Mouse (Mus musculus) stomach, embryonic 15.5 days (tissue): ENCODE results near the gene Zfp30. TPM values are rescaled to one million over a fixed set of nuclear protein-coding genes. Genes with fewer than 3 reads are reported as not detected.

Source experiments
- ATAC-seq: fragments of 200-750 bp; cut with Nextera tagmentation; 2 replicates; pipeline ENCODE4 v1.8.0; 2017; ENCODE audit warnings: low read depth, moderate number of reproducible peaks, moderate TSS enrichment; ENCODE audit not compliant: insufficient read depth, low FRiP score
- H3K27ac ChIP-seq: fragments of 300-500 bp; sonication (generic); 2 replicates; pipeline ENCODE4 v1.5.1; 2015; ENCODE audit warnings: mild to moderate bottlenecking, inconsistent platforms
- H3K27me3 ChIP-seq: fragments of 300-500 bp; sonication (generic); replicated peaks from 2 replicates; pipeline ENCODE4 v1.6.1; 2015; ENCODE audit warnings: inconsistent platforms
- H3K36me3 ChIP-seq: fragments of 300-500 bp; sonication (generic); 2 replicates; pipeline ENCODE4 v1.6.1; 2015; ENCODE audit warnings: inconsistent platforms
- H3K4me1 ChIP-seq: fragments of 300-500 bp; sonication (generic); 2 replicates; pipeline ENCODE4 v1.6.1; 2015; ENCODE audit warnings: inconsistent platforms
- H3K4me2 ChIP-seq: fragments of 300-500 bp; sonication (generic); 2 replicates; pipeline ENCODE4 v1.6.1; 2015; ENCODE audit warnings: mild to moderate bottlenecking, inconsistent platforms
- H3K4me3 ChIP-seq: fragments of 300-500 bp; sonication (generic); replicated peaks from 2 replicates; pipeline ENCODE4 v1.5.1; 2015; ENCODE audit warnings: inconsistent platforms
- H3K9ac ChIP-seq: fragments of 300-500 bp; sonication (generic); 2 replicates; pipeline ENCODE4 v1.6.1; 2015; ENCODE audit warnings: inconsistent platforms
- H3K9me3 ChIP-seq: fragments of 300-500 bp; sonication (generic); 2 replicates; pipeline ENCODE4 v1.6.1; 2016; ENCODE audit warnings: inconsistent platforms
- WGBS: fragments of 180-500 bp; shearing (Covaris S2); methylation state at CpG from one replicate; pipeline ENCODE4 v1.1.7; 2015; 5-methylcytosine and 5-hydroxymethylcytosine counted together
- polyA plus RNA-seq: library from polyadenylated mRNA; unstranded; fragments of >200 nt; fragmentation: Nextera tagmentation; extraction: Ambion mirVana; gene quantifications from 2 replicates; pipeline ENCODE4 v1.2.1, GENCODE M21; 2015

Gene Zfp30
- polyA plus RNA-seq, result 5.7 and 6.2 TPM in 2 replicates

GRCm38 (mm10) chr7:29783871-29784551 lies at the start of gene Zfp30:
Gene Zfp30 (plus strand): TSS chr7:29783998.
- peak; percentile 96 for ATAC-seq

GRCm38 (mm10) chr7:29742258-29742657 lies 41.5 kb upstream of the Zfp30 start:
- WGBS, result 71% methylated on average over 3 of the region's 3 CpGs
- H3K4me1 ChIP-seq, result no peaks in the 10 kb centered on the region

More at GRCm38 (mm10) chr7:29783871-29784551, at the start of gene Zfp30:
- WGBS, result under 1% methylated on average over 45 of the region's 45 CpGs
- Histone ChIP-seq H3K9me3 (no peaks in the 10 kb centered on the region), H3K27ac (peak within 1 kb of the TSS; percentile 75), H3K4me1 (no peaks in the 10 kb centered on the region), H3K27me3 (no peaks in the 10 kb centered on the region), H3K4me2 (peak within 1 kb of the TSS; percentile 76), H3K36me3 (peaks cover 5% of the 10 kb centered on the region; the same call in 1 of the 2 replicates), H3K4me3 (peak within 1 kb of the TSS; percentile 74), H3K9ac (peak within 1 kb of the TSS; percentile 70)

GRCm38 (mm10) chr7:29760476-29760875 lies 23.3 kb upstream of the Zfp30 start:
- ATAC-seq, result no peak
- no peak overlapping the region for H3K4me2 ChIP-seq
- no peak overlapping the region for H3K4me3 ChIP-seq
- WGBS, result 79% methylated on average over 5 of the region's 5 CpGs
- no peaks in the 10 kb centered on the region for H3K27me3 ChIP-seq
- no peaks in the 10 kb centered on the region for H3K4me1 ChIP-seq
- H3K36me3 ChIP-seq, result no peaks in the 10 kb centered on the region
- no peak overlapping the region for H3K27ac ChIP-seq
- H3K9ac ChIP-seq, result no peak overlapping the region
- no peaks in the 10 kb centered on the region for H3K9me3 ChIP-seq

More at GRCm38 (mm10) chr7:29742258-29742657, 41.5 kb upstream of the Zfp30 start:
- no peaks in the 10 kb centered on the region for H3K9me3 ChIP-seq
- H3K27ac ChIP-seq, result no peak overlapping the region
- H3K4me3 ChIP-seq, result no peak overlapping the region
- no peaks in the 10 kb centered on the region for H3K27me3 ChIP-seq
- H3K36me3 ChIP-seq, result no peaks in the 10 kb centered on the region
- H3K4me2 ChIP-seq, result no peak overlapping the region
- ATAC-seq, result no peak
- no peak overlapping the region for H3K9ac ChIP-seq

- Histone ChIP-seq H3K27ac (no peak overlapping the region), H3K4me3 (no peak overlapping the region), H3K4me2 (no peak overlapping the region), H3K36me3 (no peaks in the 10 kb centered on the region), H3K4me1 (0 out of 2 replicates have a peak, but pooled peaks cover 2% of the 10 kb centered on the region), H3K27me3 (no peaks in the 10 kb centered on the region), H3K9ac (no peak overlapping the region), H3K9me3 (no peaks in the 10 kb centered on the region)
- 78% methylated on average over 7 of the region's 7 CpGs for WGBS
- ATAC-seq, result no peak
These were observed 19.1 kb upstream of the Zfp30 start for GRCm38 (mm10) chr7:29764702-29765101.

- under 1% methylated on average over 15 of the region's 15 CpGs for WGBS
- Histone ChIP-seq H3K9ac (peak overlapping the region; percentile 33; the same call in 1 of the 2 replicates), H3K27ac (peak overlapping the region; percentile 70), H3K9me3 (no peaks in the 10 kb centered on the region), H3K4me2 (peak overlapping the region; percentile 79), H3K36me3 (peaks cover 3% of the 10 kb centered on the region; the same call in 1 of the 2 replicates), H3K4me3 (peak overlapping the region; percentile 77), H3K27me3 (no peaks in the 10 kb centered on the region), H3K4me1 (0 out of 2 replicates have a peak, but pooled peaks cover 2% of the 10 kb centered on the region)
- peak; percentile 47; the same call in 1 of the 2 replicates for ATAC-seq
These were observed 16.6 kb upstream of the Zfp30 start for GRCm38 (mm10) chr7:29767058-29767686.

GRCm38 (mm10) chr7:29768090-29768900 lies 15.5 kb upstream of the Zfp30 start, which contains the start of gene Zfp84:
Gene Zfp84 (plus strand): TSS chr7:29768552.
- Histone ChIP-seq H3K9me3 (no peaks in the 10 kb centered on the region), H3K4me3 (peak within 1 kb of the TSS; percentile 77), H3K27me3 (no peaks in the 10 kb centered on the region), H3K4me2 (peak within 1 kb of the TSS; percentile 79), H3K4me1 (0 out of 2 replicates have a peak, but pooled peaks cover 2% of the 10 kb centered on the region), H3K9ac (peak within 1 kb of the TSS; percentile 42; the same call in 1 of the 2 replicates), H3K36me3 (peaks cover 11% of the 10 kb centered on the region), H3K27ac (peak within 1 kb of the TSS; percentile 95)
- peak; percentile 94 for ATAC-seq
- under 1% methylated on average over 32 of the region's 32 CpGs for WGBS

GRCm38 (mm10) chr7:29768980-29769379 lies 14.8 kb upstream of the Zfp30 start:
- 7% methylated on average over 10 of the region's 10 CpGs for WGBS
- H3K27me3 ChIP-seq, result no peaks in the 10 kb centered on the region
- H3K9me3 ChIP-seq, result no peaks in the 10 kb centered on the region
- peak overlapping the region; percentile 79 for H3K4me2 ChIP-seq
- 0 out of 2 replicates have a peak, but pooled peaks cover 2% of the 10 kb centered on the region for H3K4me1 ChIP-seq
- peaks cover 18% of the 10 kb centered on the region for H3K36me3 ChIP-seq
- peak overlapping the region; percentile 95 for H3K27ac ChIP-seq
- no peak for ATAC-seq
- H3K4me3 ChIP-seq, result peak overlapping the region; percentile 77
- H3K9ac ChIP-seq, result peak overlapping the region; percentile 42; the same call in 1 of the 2 replicates

- no peak overlapping the region for H3K4me3 ChIP-seq
- H3K9me3 ChIP-seq, result no peaks in the 10 kb centered on the region
- H3K36me3 ChIP-seq, result peaks cover 55% of the 10 kb centered on the region
- H3K4me2 ChIP-seq, result no peak overlapping the region
- no peak for ATAC-seq
- H3K27ac ChIP-seq, result no peak overlapping the region
- no peaks in the 10 kb centered on the region for H3K27me3 ChIP-seq
- no peaks in the 10 kb centered on the region for H3K4me1 ChIP-seq
- WGBS, result 87% methylated on average over 7 of the region's 7 CpGs
- H3K9ac ChIP-seq, result no peak overlapping the region
These were observed 10.3 kb upstream of the Zfp30 start for GRCm38 (mm10) chr7:29773503-29773902.

GRCm38 (mm10) chr7:29774371-29774770 lies 9.4 kb upstream of the Zfp30 start:
- Histone ChIP-seq H3K4me1 (no peaks in the 10 kb centered on the region), H3K27me3 (no peaks in the 10 kb centered on the region), H3K27ac (no peak overlapping the region), H3K36me3 (peaks cover 59% of the 10 kb centered on the region), H3K4me2 (no peak overlapping the region), H3K9ac (no peak overlapping the region), H3K9me3 (no peaks in the 10 kb centered on the region), H3K4me3 (no peak overlapping the region)
- ATAC-seq, result no peak
- WGBS, result 87% methylated on average over 3 of the region's 3 CpGs

- H3K4me3 ChIP-seq, result no peak overlapping the region
- no peaks in the 10 kb centered on the region for H3K27me3 ChIP-seq
- no peaks in the 10 kb centered on the region for H3K4me1 ChIP-seq
- no peak overlapping the region for H3K27ac ChIP-seq
- no peaks in the 10 kb centered on the region for H3K9me3 ChIP-seq
- ATAC-seq, result no peak
- no peak overlapping the region for H3K9ac ChIP-seq
- peaks cover 59% of the 10 kb centered on the region for H3K36me3 ChIP-seq
- 97% methylated on average over 19 of the region's 19 CpGs for WGBS
- no peak overlapping the region for H3K4me2 ChIP-seq
These were observed 7.2 kb upstream of the Zfp30 start for GRCm38 (mm10) chr7:29776568-29776967.

- no peak overlapping the region for H3K4me2 ChIP-seq
- H3K9me3 ChIP-seq, result no peaks in the 10 kb centered on the region
- H3K4me3 ChIP-seq, result no peak overlapping the region
- H3K4me1 ChIP-seq, result no peaks in the 10 kb centered on the region
- H3K36me3 ChIP-seq, result peaks cover 54% of the 10 kb centered on the region
- H3K27ac ChIP-seq, result no peak overlapping the region
- no peaks in the 10 kb centered on the region for H3K27me3 ChIP-seq
- H3K9ac ChIP-seq, result no peak overlapping the region
- 93% methylated on average over 10 of the region's 10 CpGs for WGBS
- ATAC-seq, result no peak
These were observed 6.4 kb upstream of the Zfp30 start for GRCm38 (mm10) chr7:29777372-29777771.
